Mouse (Mus musculus) forebrain, postnatal 0 days (tissue): ENCODE data around the gene Prex1. TPM values are rescaled to one million over a fixed set of nuclear protein-coding genes. Genes with fewer than 3 reads are reported as not detected.
A peak's percentile ranks its signal among the peaks of the same experiment; 100 is the strongest.

ENCODE experiments used
- ATAC-seq: fragments of 200-750 bp; cut with Nextera tagmentation; 2 replicates; pipeline ENCODE4 v1.8.0; 2017; ENCODE audit warnings: mild to moderate bottlenecking, moderate library complexity
- DNase-seq: peaks from one replicate; pipeline ENCODE4 v3.0.0-alpha.2; 2015
- H3K27ac ChIP-seq: fragments of 300-500 bp; sonication (generic); 2 replicates; pipeline ENCODE4 v1.5.1; 2014; ENCODE audit warnings: low read depth, mild to moderate bottlenecking, antibody characterized with exemption, low read length, moderate library complexity, mixed read lengths
- H3K27me3 ChIP-seq: fragments of 300-500 bp; sonication (generic); 2 replicates; pipeline ENCODE4 v1.6.1; 2014; ENCODE audit warnings: mild to moderate bottlenecking, low read length, mixed read lengths; ENCODE audit not compliant: insufficient read depth
- H3K36me3 ChIP-seq: fragments of 300-500 bp; sonication (generic); 2 replicates; pipeline ENCODE4 v1.6.1; 2014; ENCODE audit warnings: mild to moderate bottlenecking, moderate library complexity; ENCODE audit not compliant: insufficient read depth
- H3K4me1 ChIP-seq: fragments of 300-500 bp; sonication (generic); 2 replicates; pipeline ENCODE4 v1.6.1; 2014; ENCODE audit warnings: antibody characterized with exemption; ENCODE audit not compliant: insufficient read depth
- H3K4me2 ChIP-seq: fragments of 300-500 bp; sonication (generic); 2 replicates; pipeline ENCODE4 v1.6.1; 2014; ENCODE audit warnings: low read depth, mild to moderate bottlenecking, moderate library complexity
- H3K4me3 ChIP-seq: fragments of 300-500 bp; sonication (generic); 2 replicates; pipeline ENCODE4 v1.5.1; 2014; ENCODE audit warnings: low read depth, low read length, mixed read lengths
- H3K9ac ChIP-seq: fragments of 300-500 bp; sonication (generic); 2 replicates; pipeline ENCODE4 v1.6.1; 2014; ENCODE audit warnings: mild to moderate bottlenecking
- H3K9me3 ChIP-seq: fragments of 300-500 bp; sonication (generic); 2 replicates; pipeline ENCODE4 v1.6.1; 2016; ENCODE audit warnings: low read length
- CTCF ChIP-seq: sonication (generic); IDR thresholded peaks from 2 replicates; pipeline ENCODE4 v1.5.1; 2016; ENCODE audit warnings: antibody characterized with exemption, control low read depth, low read depth
- WGBS: fragments of 180-500 bp; shearing (Covaris S2); extraction: QIAGEN DNeasy Blood & Tissue Kit; methylation state at CpG from one replicate; pipeline ENCODE4 v1.1.7; 2014; 5-methylcytosine and 5-hydroxymethylcytosine counted together
- polyA plus RNA-seq: library from polyadenylated mRNA; unstranded; fragments of >200 nt; fragmentation: Nextera tagmentation; extraction: Ambion mirVana; gene quantifications from 2 replicates; pipeline ENCODE4 v1.2.1, GENCODE M21; 2015
- total RNA-seq: library from RNA; depleted of rRNA; stranded (reverse); fragments of >200 nt; gene quantifications from 2 replicates; pipeline ENCODE4 v1.2.3, GENCODE M21; 2014

Gene Prex1
- total and polyA plus RNA-seq, 2 experiments from 2014 or later: 17.5 to 31.3 TPM

- DNase-seq (peak; percentile 75), ATAC-seq (peak; percentile 87)
- Histone ChIP-seq H3K4me2 (no peak overlapping the region), H3K27ac (peak overlapping the region; percentile 70), H3K4me3 (no peak overlapping the region), H3K36me3 (no peaks in the 10 kb centered on the region), H3K27me3 (no peaks in the 10 kb centered on the region), H3K9me3 (no peaks in the 10 kb centered on the region), H3K4me1 (peaks cover 11% of the 10 kb centered on the region), H3K9ac (no peak overlapping the region)
- TF ChIP-seq CTCF: no peak
- 30% methylated on average over 23 of the region's 23 CpGs for WGBS
These were observed 21.8 kb downstream of the Prex1 start for GRCm38 (mm10) chr2:166691602-166692509.

GRCm38 (mm10) chr2:166686917-166687316 lies 26.7 kb downstream of the Prex1 start:
- H3K9ac ChIP-seq: no peak overlapping the region
- no peak overlapping the region for H3K4me3 ChIP-seq
- H3K27ac ChIP-seq: 0 out of 2 replicates have a peak overlapping the region, but pooled peaks have one; percentile 15
- DNase-seq (no peak), ATAC-seq (no peak)
- no peaks in the 10 kb centered on the region for H3K36me3 ChIP-seq
- no peaks in the 10 kb centered on the region for H3K27me3 ChIP-seq
- 31% methylated on average over 6 of the region's 6 CpGs for WGBS
- H3K4me1 ChIP-seq: peaks cover 13% of the 10 kb centered on the region; the same call in 1 of the 2 replicates
- no peaks in the 10 kb centered on the region for H3K9me3 ChIP-seq
- TF ChIP-seq CTCF: no peak
- H3K4me2 ChIP-seq: no peak overlapping the region

- Histone ChIP-seq H3K9me3 (no peaks in the 10 kb centered on the region), H3K27ac (no peak overlapping the region), H3K4me2 (no peak overlapping the region), H3K27me3 (no peaks in the 10 kb centered on the region), H3K4me1 (0 out of 2 replicates have a peak, but pooled peaks cover 9% of the 10 kb centered on the region), H3K4me3 (no peak overlapping the region), H3K36me3 (no peaks in the 10 kb centered on the region), H3K9ac (no peak overlapping the region)
- peak; percentile 61 for DNase-seq
- TF ChIP-seq CTCF: no peak
- WGBS: 45% methylated on average over 8 of the region's 8 CpGs
- ATAC-seq: peak; percentile 53
These were observed 27.8 kb downstream of the Prex1 start for GRCm38 (mm10) chr2:166685824-166686223.

- H3K4me1 ChIP-seq: 0 out of 2 replicates have a peak, but pooled peaks cover 9% of the 10 kb centered on the region
- no peak overlapping the region for H3K9ac ChIP-seq
- no peaks in the 10 kb centered on the region for H3K36me3 ChIP-seq
- 19% methylated on average over 13 of the region's 13 CpGs for WGBS
- no peaks in the 10 kb centered on the region for H3K9me3 ChIP-seq
- H3K4me3 ChIP-seq: no peak overlapping the region
- H3K27ac ChIP-seq: peak overlapping the region; percentile 72; the same call in 1 of the 2 replicates
- TF ChIP-seq CTCF: no peak
- H3K27me3 ChIP-seq: no peaks in the 10 kb centered on the region
- DNase-seq (no peak), ATAC-seq (no peak)
- H3K4me2 ChIP-seq: no peak overlapping the region
These were observed 29.6 kb downstream of the Prex1 start for GRCm38 (mm10) chr2:166683885-166684544.

- Histone ChIP-seq H3K9me3 (no peaks in the 10 kb centered on the region), H3K4me1 (0 out of 2 replicates have a peak, but pooled peaks cover 9% of the 10 kb centered on the region), H3K9ac (no peak overlapping the region), H3K4me2 (no peak overlapping the region), H3K27ac (peak overlapping the region; percentile 72), H3K27me3 (no peaks in the 10 kb centered on the region), H3K36me3 (no peaks in the 10 kb centered on the region), H3K4me3 (no peak overlapping the region)
- no peak for TF ChIP-seq CTCF
- peak; percentile 62 for DNase-seq
- peak; percentile 75 for ATAC-seq
- 19% methylated on average over 4 of the region's 4 CpGs for WGBS
These were observed 30.8 kb downstream of the Prex1 start for GRCm38 (mm10) chr2:166682866-166683265.

GRCm38 (mm10) chr2:166678959-166679759 lies 34.5 kb downstream of the Prex1 start:
- no peaks in the 10 kb centered on the region for H3K36me3 ChIP-seq
- no peak for TF ChIP-seq CTCF
- H3K4me2 ChIP-seq: peak overlapping the region; percentile 6; the same call in 1 of the 2 replicates
- no peak overlapping the region for H3K4me3 ChIP-seq
- DNase-seq (peak; percentile 67), ATAC-seq (peak; percentile 82)
- no peaks in the 10 kb centered on the region for H3K27me3 ChIP-seq
- no peak overlapping the region for H3K9ac ChIP-seq
- peak overlapping the region; percentile 54 for H3K27ac ChIP-seq
- no peaks in the 10 kb centered on the region for H3K9me3 ChIP-seq
- peaks cover 17% of the 10 kb centered on the region; the same call in 1 of the 2 replicates for H3K4me1 ChIP-seq
- WGBS: 13% methylated on average over 13 of the region's 13 CpGs
